Mouse (Mus musculus): ENCODE measurements at regions not wholly inside any gene's neighbourhood (a gene's known extent, or its start where the extent isn't known, plus 50 kb on each side); places are given as distances from the start of the nearest gene placed in this dataset.
"Not testable (repeated sequence)": the region's sequence is repeated elsewhere in the genome, so short reads cannot be mapped to it uniquely, and the experiment has no call there.

DNA sequence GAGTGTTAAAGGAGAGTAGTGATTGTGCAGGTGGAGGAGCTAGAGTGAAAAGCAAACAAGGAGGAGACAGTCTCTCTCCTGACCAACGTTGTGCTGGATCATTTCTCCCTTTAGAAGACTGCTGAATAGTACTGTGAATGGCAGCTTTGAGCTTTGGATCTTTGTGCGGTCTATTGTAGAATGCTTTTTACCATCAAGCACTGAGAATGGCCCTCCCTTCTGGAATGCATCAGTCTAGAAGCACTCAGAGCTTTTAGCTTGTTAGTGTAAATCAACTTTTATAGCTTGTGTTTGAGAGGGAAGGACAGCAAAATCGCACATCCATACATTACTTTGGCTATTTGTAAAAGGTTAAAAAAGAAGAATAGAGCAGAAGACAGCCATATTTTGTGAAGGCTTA, 534.2 kb downstream of the Nova1 start:
- no peaks in the 10 kb centered on the region for H3K27me3 ChIP-seq (ENCODE audit: control insufficient read depth, insufficient read depth, low read length)
- DNase-seq = no peak
- no peak overlapping the region for H3K4me3 ChIP-seq (replicated peaks; ENCODE audit: insufficient read depth, low read depth, low read length)
- TF ChIP-seq CTCF (IDR thresholded peaks at IDR 0.05; ENCODE audit: borderline replicate concordance, insufficient read depth, low read depth, low read length) (no peak), POLR2A (IDR thresholded peaks at IDR 0.05; ENCODE audit: borderline replicate concordance, insufficient read depth, low read length) (no peak)
- no peaks in the 10 kb centered on the region for H3K4me1 ChIP-seq (ENCODE audit: control insufficient read depth, insufficient read depth, low read length)
- 69% methylated on average over 3 of the region's 3 CpGs for WGBS
- no peak overlapping the region for H3K27ac ChIP-seq (ENCODE audit: insufficient read depth, low read length)

DNA sequence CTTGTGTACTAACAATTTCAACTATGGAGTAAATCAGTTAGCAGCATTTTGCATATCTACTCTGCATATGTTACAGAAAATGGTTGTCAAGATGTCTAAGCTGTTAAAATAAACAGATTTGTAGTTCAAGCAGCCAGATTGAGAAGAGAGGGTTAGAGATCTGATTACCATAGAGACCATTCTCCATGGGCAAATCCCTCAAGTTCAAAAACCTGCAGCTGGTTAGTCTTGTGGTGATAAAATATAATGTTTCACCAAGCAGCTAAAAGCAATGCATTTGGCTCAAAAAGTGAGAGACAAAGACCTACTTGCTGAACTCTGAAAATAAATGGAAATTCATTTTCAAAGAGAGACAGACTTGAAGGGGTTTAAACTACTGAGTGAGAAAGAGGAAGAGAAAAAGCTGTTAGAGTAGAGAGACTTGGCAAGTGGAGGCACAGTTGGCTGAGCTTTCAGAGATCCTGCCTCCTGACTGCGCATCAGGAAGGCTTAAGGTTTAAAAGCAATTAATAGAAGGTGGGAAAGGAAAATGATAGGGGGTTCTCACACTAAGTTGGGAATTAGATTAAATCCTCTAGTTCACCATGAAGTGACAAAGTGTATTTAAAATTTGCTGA, 570.2 kb downstream of the Nova1 start:
- no peak overlapping the region for H3K4me3 ChIP-seq (replicated peaks; ENCODE audit: insufficient read depth, low read depth, low read length)
- no peak for DNase-seq
- no peak overlapping the region for H3K27ac ChIP-seq (ENCODE audit: insufficient read depth, low read length)
- 21% methylated on average over 1 of the region's 1 CpGs for WGBS
- no peaks in the 10 kb centered on the region for H3K4me1 ChIP-seq (ENCODE audit: control insufficient read depth, insufficient read depth, low read length)
- no peaks in the 10 kb centered on the region for H3K27me3 ChIP-seq (ENCODE audit: control insufficient read depth, insufficient read depth, low read length)
- TF ChIP-seq CTCF (IDR thresholded peaks at IDR 0.05; ENCODE audit: borderline replicate concordance, insufficient read depth, low read depth, low read length) = no peak

DNA sequence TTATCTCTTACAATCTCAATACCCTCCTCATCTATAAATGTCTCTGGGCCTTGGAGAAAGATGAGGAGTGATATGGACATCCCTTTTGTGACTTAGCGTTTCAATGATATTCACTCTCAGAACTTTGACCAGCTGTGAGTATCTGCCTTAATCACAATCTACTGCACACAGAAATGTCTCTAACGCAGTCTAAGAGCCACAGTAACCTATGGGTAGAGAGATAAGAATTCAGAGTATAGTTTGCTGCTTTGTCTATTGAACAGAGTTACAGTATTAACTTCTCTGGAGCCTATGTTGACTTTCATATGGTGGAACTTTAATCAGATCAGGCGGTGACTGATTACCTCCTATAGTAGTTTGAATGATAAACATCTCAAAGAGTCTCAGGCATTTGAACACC, 573.8 kb downstream of the Nova1 start:
- WGBS = 94% methylated on average over 3 of the region's 3 CpGs
- DNase-seq = no peak
- no peak overlapping the region for H3K27ac ChIP-seq (ENCODE audit: insufficient read depth, low read length)
- H3K4me3 ChIP-seq (replicated peaks; ENCODE audit: insufficient read depth, low read depth, low read length) = no peak overlapping the region
- no peaks in the 10 kb centered on the region for H3K4me1 ChIP-seq (ENCODE audit: control insufficient read depth, insufficient read depth, low read length)
- TF ChIP-seq CTCF (IDR thresholded peaks at IDR 0.05; ENCODE audit: borderline replicate concordance, insufficient read depth, low read depth, low read length) (no peak), POLR2A (IDR thresholded peaks at IDR 0.05; ENCODE audit: borderline replicate concordance, insufficient read depth, low read length) (no peak)
- H3K27me3 ChIP-seq (ENCODE audit: control insufficient read depth, insufficient read depth, low read length) = no peaks in the 10 kb centered on the region

DNA sequence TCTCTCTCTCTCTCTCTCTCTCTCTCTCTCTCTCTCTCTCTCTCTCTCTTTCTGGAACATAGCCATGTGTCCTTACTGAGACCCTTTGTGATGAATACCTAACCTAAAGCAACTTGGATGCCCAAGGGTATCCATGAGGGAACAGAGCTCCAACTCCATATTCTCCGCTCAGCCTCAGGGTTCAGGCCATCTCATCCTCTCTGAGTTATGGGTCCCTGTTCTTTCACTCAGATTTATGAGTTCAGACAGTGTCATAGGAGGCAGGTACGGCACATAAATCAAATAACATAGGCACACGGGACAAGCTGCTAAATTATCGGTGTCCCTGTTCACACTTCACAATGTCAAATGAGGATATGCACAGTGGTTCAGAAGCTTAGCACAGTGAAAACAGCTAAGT, 586.4 kb downstream of the Nova1 start:
- H3K4me1 ChIP-seq (ENCODE audit: control insufficient read depth, insufficient read depth, low read length) = no peaks in the 10 kb centered on the region
- 95% methylated on average over 4 of the region's 4 CpGs for WGBS
- no peaks in the 10 kb centered on the region for H3K27me3 ChIP-seq (ENCODE audit: control insufficient read depth, insufficient read depth, low read length)
- H3K27ac ChIP-seq (ENCODE audit: insufficient read depth, low read length) = no peak overlapping the region
- DNase-seq = no peak
- H3K4me3 ChIP-seq (replicated peaks; ENCODE audit: insufficient read depth, low read depth, low read length) = no peak overlapping the region
- TF ChIP-seq POLR2A (IDR thresholded peaks at IDR 0.05; ENCODE audit: borderline replicate concordance, insufficient read depth, low read length) = no peak
- no peak for TF ChIP-seq CTCF (IDR thresholded peaks at IDR 0.05; ENCODE audit: borderline replicate concordance, insufficient read depth, low read depth, low read length)

DNA sequence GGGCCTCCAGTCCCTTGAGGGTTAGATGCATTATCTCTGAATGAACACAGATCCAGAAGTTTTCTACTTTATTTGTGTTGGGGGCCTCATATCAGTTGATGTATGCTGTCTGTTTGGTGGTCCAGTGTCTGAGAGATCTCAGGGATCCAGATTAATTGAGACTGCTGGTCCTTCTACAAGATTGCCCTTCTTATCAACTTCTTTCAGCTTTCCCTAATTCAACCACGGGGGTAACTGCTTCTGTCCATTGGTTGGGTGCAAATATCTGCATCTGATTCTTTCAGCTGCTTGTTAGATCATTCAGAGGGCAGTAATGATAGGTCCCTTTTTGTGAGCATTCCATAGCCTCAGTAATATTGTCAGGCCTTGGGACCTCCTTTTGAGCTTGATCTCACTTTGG, 603.4 kb downstream of the Nova1 start:
- not testable (repeated sequence) for H3K27ac ChIP-seq (ENCODE audit: insufficient read depth, low read length)

DNA sequence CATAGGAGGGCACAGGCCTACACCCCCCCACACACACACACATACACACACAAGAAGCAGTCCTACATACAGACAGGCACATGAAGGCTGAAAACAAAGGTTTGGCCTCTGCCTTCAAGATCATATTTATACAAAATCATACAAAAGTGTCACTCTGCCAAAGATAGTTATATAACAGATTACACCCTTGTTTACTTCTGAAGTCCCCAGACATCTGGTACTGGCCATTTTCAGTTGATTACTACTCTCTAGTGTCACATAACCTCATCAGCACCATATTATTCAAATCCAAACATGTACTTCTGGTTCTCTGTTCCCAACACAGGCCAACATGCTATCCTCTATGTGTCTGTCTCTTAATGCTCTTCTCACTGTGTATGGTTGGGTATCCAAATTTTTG, 619.7 kb downstream of the Nova1 start:
- no peak overlapping the region for H3K4me3 ChIP-seq (replicated peaks; ENCODE audit: insufficient read depth, low read depth, low read length)
- TF ChIP-seq CTCF (IDR thresholded peaks at IDR 0.05; ENCODE audit: borderline replicate concordance, insufficient read depth, low read depth, low read length) = no peak
- TF ChIP-seq POLR2A (IDR thresholded peaks at IDR 0.05; ENCODE audit: borderline replicate concordance, insufficient read depth, low read length) = no peak
- no peaks in the 10 kb centered on the region for H3K27me3 ChIP-seq (ENCODE audit: control insufficient read depth, insufficient read depth, low read length)
- H3K27ac ChIP-seq (ENCODE audit: insufficient read depth, low read length) = no peak overlapping the region
- no peak for DNase-seq
- no peaks in the 10 kb centered on the region for H3K4me1 ChIP-seq (ENCODE audit: control insufficient read depth, insufficient read depth, low read length)

More for the DNA sequence above, 603.4 kb downstream of the Nova1 start:
- not testable (repeated sequence) for H3K27me3 ChIP-seq (ENCODE audit: control insufficient read depth, insufficient read depth, low read length); DNase-seq; H3K4me3 ChIP-seq (replicated peaks; ENCODE audit: insufficient read depth, low read depth, low read length); H3K4me1 ChIP-seq (ENCODE audit: control insufficient read depth, insufficient read depth, low read length)
- WGBS = 63% methylated on average over 1 of the region's 1 CpGs

DNA sequence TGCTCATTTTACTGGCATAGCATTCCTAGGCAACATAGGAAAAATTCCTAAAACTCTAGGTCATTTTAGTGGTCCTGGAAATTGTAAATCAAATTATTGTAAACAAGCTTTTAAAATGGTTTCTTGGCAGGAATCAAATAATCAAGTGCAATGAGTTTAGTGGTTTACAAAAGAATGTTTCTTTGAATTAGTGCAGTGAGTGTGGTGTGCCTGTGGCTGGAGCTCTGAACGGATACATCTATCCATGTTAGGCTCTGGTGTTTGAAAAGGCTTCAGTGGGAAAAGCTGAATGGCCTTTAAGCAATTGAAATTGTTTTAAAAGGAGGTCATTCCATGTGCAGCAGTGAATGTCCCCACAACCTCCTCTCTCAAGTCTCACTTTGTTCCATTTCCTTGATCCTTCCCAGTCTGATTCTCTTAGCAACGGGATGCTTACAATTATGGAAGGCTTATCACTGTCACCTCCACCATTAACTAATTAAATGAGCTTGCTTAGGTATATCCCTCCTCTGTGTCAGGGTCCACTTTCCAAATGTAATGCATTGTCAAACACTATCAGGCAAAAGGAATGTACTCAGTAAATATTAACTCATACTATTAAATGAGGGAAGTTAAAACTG, 621.1 kb downstream of the Nova1 start:
- WGBS = 60% methylated on average over 2 of the region's 2 CpGs
- Histone ChIP-seq H3K4me3 (replicated peaks; ENCODE audit: insufficient read depth, low read depth, low read length) (no peak overlapping the region), H3K27me3 (ENCODE audit: control insufficient read depth, insufficient read depth, low read length) (no peaks in the 10 kb centered on the region), H3K4me1 (ENCODE audit: control insufficient read depth, insufficient read depth, low read length) (no peaks in the 10 kb centered on the region), H3K27ac (ENCODE audit: insufficient read depth, low read length) (no peak overlapping the region)
- TF ChIP-seq POLR2A (IDR thresholded peaks at IDR 0.05; ENCODE audit: borderline replicate concordance, insufficient read depth, low read length) = no peak
- no peak for DNase-seq

DNA sequence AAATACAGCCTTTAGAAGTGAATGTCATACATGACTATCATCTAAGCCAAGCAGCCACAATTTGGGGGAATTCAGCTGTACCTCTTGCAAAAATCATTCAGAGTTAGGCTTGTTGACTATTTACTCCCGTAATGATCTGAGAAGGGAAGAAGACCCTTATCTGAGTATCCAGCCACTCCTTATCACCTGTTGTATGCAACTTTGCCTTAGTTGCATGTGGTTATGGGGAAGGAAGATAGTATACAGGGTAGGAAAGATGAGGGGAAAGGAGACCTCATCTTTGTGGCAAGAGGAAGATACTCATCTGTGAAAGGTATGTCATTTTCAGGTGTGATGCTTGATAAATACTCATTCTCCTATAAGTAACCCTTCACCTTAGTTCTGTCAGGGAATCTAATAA, 624.6 kb downstream of the Nova1 start:
- WGBS = 95% methylated on average over 1 of the region's 1 CpGs
- H3K27me3 ChIP-seq (ENCODE audit: control insufficient read depth, insufficient read depth, low read length) = no peaks in the 10 kb centered on the region
- DNase-seq = no peak
- H3K27ac ChIP-seq (ENCODE audit: insufficient read depth, low read length) = no peak overlapping the region
- no peak overlapping the region for H3K4me3 ChIP-seq (replicated peaks; ENCODE audit: insufficient read depth, low read depth, low read length)
- no peak for TF ChIP-seq POLR2A (IDR thresholded peaks at IDR 0.05; ENCODE audit: borderline replicate concordance, insufficient read depth, low read length)
- no peaks in the 10 kb centered on the region for H3K4me1 ChIP-seq (ENCODE audit: control insufficient read depth, insufficient read depth, low read length)
